In genomic region chr19:6121761-6122160, GRCm38 (mm10) we compare ENCODE assay signal across 13 mouse cellular contexts. TPM values are rescaled to one million over a fixed set of nuclear protein-coding genes. Genes with fewer than 3 reads are reported as not detected.
A peak's percentile ranks its signal among the peaks of the same experiment; 100 is the strongest.
DNase-seq lines count a peak whose midpoint lies in the region; ATAC-seq and TF ChIP-seq lines count a peak whose summit lies in the region.
"Had no signal": no experiment of that assay in that cellular context is flagged by ENCODE, and none has a peak within 500 bp of the region (broad histone marks: within the 10 kb centered on the region; RNA-seq: fewer than 3 reads in every experiment).

No protein-coding gene starts in this region.

- no peak overlapping the region for H3K9ac ChIP-seq in hindbrain, embryonic 12.5 days
- no peak overlapping the region for H3K9ac ChIP-seq in hindbrain, embryonic 11.5 days (ENCODE audit: low read depth, low read length)
- H3K9ac ChIP-seq in intestine, postnatal 0 days (ENCODE audit: low read depth, low read length): no peak overlapping the region

- H3K4me3 ChIP-seq in hindbrain, embryonic 12.5 days: no peak overlapping the region
- H3K4me3 ChIP-seq in hindbrain, embryonic 11.5 days (ENCODE audit: low read depth, low read length): no peak overlapping the region
- H3K4me3 ChIP-seq in E14TG2a.4 (replicated peaks; ENCODE audit: low read length): peak overlapping the region; percentile 62
- H3K4me3 ChIP-seq in intestine, postnatal 0 days (ENCODE audit: low read depth, low read length): no peak overlapping the region

- TF ChIP-seq CTCF in E14TG2a.4 (conservative IDR thresholded peaks at IDR 0.05; ENCODE audit: low read length): no peak
- TF ChIP-seq CTCF in intestine, postnatal 0 days (IDR thresholded peaks at IDR 0.05; ENCODE audit: low read depth): no peak

- H3K4me1 ChIP-seq in hindbrain, embryonic 12.5 days: peaks cover 28% of the 10 kb centered on the region
- peaks cover 9% of the 10 kb centered on the region for H3K4me1 ChIP-seq in hindbrain, embryonic 11.5 days (replicated peaks; ENCODE audit: control insufficient read depth, insufficient read depth, low read length)
- H3K4me1 ChIP-seq in E14TG2a.4 (replicated peaks; ENCODE audit: low read depth, low read length): peaks cover 71% of the 10 kb centered on the region
- H3K4me1 ChIP-seq in intestine, postnatal 0 days (replicated peaks; ENCODE audit: control insufficient read depth, insufficient read depth, low read length): no peaks in the 10 kb centered on the region; the same call in 1 of the 2 replicates

- 27% methylated on average over 16 of the region's 19 CpGs for WGBS in hindbrain, embryonic 12.5 days
- WGBS in hindbrain, embryonic 11.5 days: 37% methylated on average over 19 of the region's 19 CpGs
- 26% methylated on average over 17 of the region's 19 CpGs for WGBS in intestine, postnatal 0 days

- H3K27me3 ChIP-seq in hindbrain, embryonic 12.5 days: no peaks in the 10 kb centered on the region
- H3K27me3 ChIP-seq in hindbrain, embryonic 11.5 days (ENCODE audit: control insufficient read depth, insufficient read depth, low read length): no peaks in the 10 kb centered on the region
- no peaks in the 10 kb centered on the region for H3K27me3 ChIP-seq in E14TG2a.4 (ENCODE audit: insufficient read depth, low read length)
- H3K27me3 ChIP-seq in intestine, postnatal 0 days (replicated peaks; ENCODE audit: control insufficient read depth, insufficient read depth, low read length): no peaks in the 10 kb centered on the region
- H3K27me3 ChIP-seq: CH12.LX had no signal

- no peaks in the 10 kb centered on the region for H3K9me3 ChIP-seq in hindbrain, embryonic 12.5 days (replicated peaks)
- H3K9me3 ChIP-seq in hindbrain, embryonic 11.5 days (ENCODE audit: control insufficient read depth, low read length): no peaks in the 10 kb centered on the region
- H3K9me3 ChIP-seq in E14TG2a.4 (ENCODE audit: low read length): no peaks in the 10 kb centered on the region
- H3K9me3 ChIP-seq in intestine, postnatal 0 days (ENCODE audit: control insufficient read depth): no peaks in the 10 kb centered on the region

- H3K27ac ChIP-seq in hindbrain, embryonic 12.5 days: no peak overlapping the region
- H3K27ac ChIP-seq in hindbrain, embryonic 11.5 days (ENCODE audit: low read depth, low read length): no peak overlapping the region
- no peak overlapping the region for H3K27ac ChIP-seq in intestine, postnatal 0 days (ENCODE audit: low read depth, low read length)
- H3K27ac ChIP-seq: kidney, postnatal 0 days had no signal

- peaks cover 7% of the 10 kb centered on the region for H3K36me3 ChIP-seq in hindbrain, embryonic 12.5 days
- no peaks in the 10 kb centered on the region; the same call in 1 of the 2 replicates for H3K36me3 ChIP-seq in hindbrain, embryonic 11.5 days (ENCODE audit: control insufficient read depth, insufficient read depth, low read length)
- peaks cover 8% of the 10 kb centered on the region for H3K36me3 ChIP-seq in E14TG2a.4 (ENCODE audit: insufficient read depth, low read length)
- H3K36me3 ChIP-seq in intestine, postnatal 0 days (ENCODE audit: control insufficient read depth, insufficient read depth): no peaks in the 10 kb centered on the region

- 0 out of 2 replicates have a peak overlapping the region, but pooled peaks have one; percentile 15 for H3K4me2 ChIP-seq in hindbrain, embryonic 12.5 days (replicated peaks)
- H3K4me2 ChIP-seq in hindbrain, embryonic 11.5 days (replicated peaks; ENCODE audit: low read depth, low read length): no peak overlapping the region
- H3K4me2 ChIP-seq in intestine, postnatal 0 days (replicated peaks; ENCODE audit: low read depth): 0 out of 2 replicates have a peak overlapping the region, but pooled peaks have one; percentile 17

- ATAC-seq in hindbrain, embryonic 12.5 days (ENCODE audit: low FRiP score): no peak
- no peak for ATAC-seq in hindbrain, embryonic 11.5 days (ENCODE audit: low FRiP score)
- no peak for ATAC-seq in intestine, postnatal 0 days
- ATAC-seq: lung, postnatal 0 days had no signal

- DNase-seq in hindbrain, embryonic 11.5 days (ENCODE audit: low spot score): no peak
- peak; percentile 38 for DNase-seq in ES-CJ7 (ENCODE audit: low read depth, low spot score)
- DNase-seq in urinary bladder, postnatal 10 days (ENCODE audit: low spot score): no peak
- no peak for DNase-seq in ovary, postnatal 10 days (ENCODE audit: low spot score)
- no peak for DNase-seq in right cerebral cortex, adult 2 months (ENCODE audit: low spot score in 2 of 2)
- DNase-seq: cerebellum, adult 11-12 months had no signal

RNA-seq across cellular contexts. Expression of gene Sac3d1, which starts 3.3 kb away (rescaled TPM):
- polyA plus RNA-seq in hindbrain, embryonic 12.5 days (2016; fragmentation: Nextera tagmentation; extraction: Ambion mirVana): 47.9 and 48.3 TPM in 2 replicates
- polyA plus RNA-seq in hindbrain, embryonic 11.5 days (2014; fragmentation: Nextera tagmentation; extraction: Ambion mirVana): 62.6 and 62.9 TPM in 2 replicates
- polyA plus RNA-seq in intestine, postnatal 0 days (2015; fragmentation: Nextera tagmentation; extraction: Ambion mirVana): 17.0 and 19.1 TPM in 2 replicates

RNA-seq across cellular contexts. Expression of gene Snx15, which starts 6.3 kb away (rescaled TPM):
- polyA plus RNA-seq in hindbrain, embryonic 12.5 days (2016; fragmentation: Nextera tagmentation; extraction: Ambion mirVana): 33.2 and 33.4 TPM in 2 replicates
- 26.9 and 32.4 TPM in 2 replicates for polyA plus RNA-seq in hindbrain, embryonic 11.5 days (2014; fragmentation: Nextera tagmentation; extraction: Ambion mirVana)
- 23.0 and 23.3 TPM in 2 replicates for polyA plus RNA-seq in intestine, postnatal 0 days (2015; fragmentation: Nextera tagmentation; extraction: Ambion mirVana)

RNA-seq across cellular contexts. Expression of gene Naaladl1, which starts 16.2 kb away (rescaled TPM):
- polyA plus RNA-seq in hindbrain, embryonic 12.5 days (2016; fragmentation: Nextera tagmentation; extraction: Ambion mirVana): 0.54 and 0.70 TPM in 2 replicates
- 0.38 and 0.59 TPM in 2 replicates for polyA plus RNA-seq in hindbrain, embryonic 11.5 days (2014; fragmentation: Nextera tagmentation; extraction: Ambion mirVana)
- 273 and 333 TPM in 2 replicates for polyA plus RNA-seq in intestine, postnatal 0 days (2015; fragmentation: Nextera tagmentation; extraction: Ambion mirVana)
- polyA plus RNA-seq: lung, postnatal 0 days had no signal

RNA-seq across cellular contexts. Expression of gene Batf2, which starts 19.0 kb away (rescaled TPM):
- polyA plus RNA-seq in hindbrain, embryonic 12.5 days (2016; fragmentation: Nextera tagmentation; extraction: Ambion mirVana): 0.22 TPM in 1 of 2 replicates, not detected in the other
- 0.32 TPM in 1 of 2 replicates, not detected in the other for polyA plus RNA-seq in hindbrain, embryonic 11.5 days (2014; fragmentation: Nextera tagmentation; extraction: Ambion mirVana)
- 0.61 and 1.3 TPM in 2 replicates for polyA plus RNA-seq in intestine, postnatal 0 days (2015; fragmentation: Nextera tagmentation; extraction: Ambion mirVana)
- polyA plus RNA-seq: limb, embryonic 11.5 days had no signal

RNA-seq across cellular contexts. Expression of gene Arl2, which starts 19.6 kb away (rescaled TPM):
- 91.6 and 94.6 TPM in 2 replicates for polyA plus RNA-seq in hindbrain, embryonic 12.5 days (2016; fragmentation: Nextera tagmentation; extraction: Ambion mirVana)
- polyA plus RNA-seq in hindbrain, embryonic 11.5 days (2014; fragmentation: Nextera tagmentation; extraction: Ambion mirVana): 80.0 and 82.4 TPM in 2 replicates
- 70.6 and 71.5 TPM in 2 replicates for polyA plus RNA-seq in intestine, postnatal 0 days (2015; fragmentation: Nextera tagmentation; extraction: Ambion mirVana)

Comparison
In these comparisons a context has a peak if more than half of its experiments do, and no peak if none do; other contexts are left out.
1. RNA of gene Naaladl1, which starts 16.2 kb away (polyA plus RNA-seq): 273 to 333 TPM in intestine, postnatal 0 days; 0.38 to 0.59 TPM in hindbrain, embryonic 11.5 days and 0.54 to 0.70 TPM in hindbrain, embryonic 12.5 days; every median in the first group is over 100 times any median in the second.